13 mouse cellular contexts compared by ENCODE assay signal in the genomic region with DNA sequence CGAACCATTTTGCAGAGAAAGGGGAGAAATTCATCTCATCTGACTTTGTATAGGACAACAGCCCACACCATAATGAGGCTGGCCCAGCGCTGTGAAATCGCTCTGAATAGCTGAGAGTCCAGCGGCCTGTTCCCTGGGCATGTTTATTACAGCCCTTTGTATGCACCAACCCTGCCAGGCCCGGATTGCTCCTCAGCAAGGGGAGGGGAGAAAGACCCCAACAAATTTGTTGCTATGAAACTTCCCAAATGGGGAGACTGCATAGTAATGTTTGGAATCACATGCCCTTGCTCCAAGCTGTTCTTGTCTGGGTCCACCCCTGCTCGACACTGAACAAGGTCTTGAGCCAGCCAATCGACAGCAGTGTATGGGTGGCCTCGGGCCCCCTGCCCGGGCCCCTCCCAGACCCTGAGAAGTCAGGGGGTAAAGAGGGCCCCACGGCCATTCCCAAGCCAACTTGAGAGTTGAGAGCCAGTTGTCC.
DNase-seq lines count a peak whose midpoint lies in the region; ATAC-seq lines count a peak whose summit lies in the region.
"Had no signal": no experiment of that assay in that cellular context is flagged by ENCODE, and none has a peak within 500 bp of the region (broad histone marks: within the 10 kb centered on the region; RNA-seq: fewer than 3 reads in every experiment).

No protein-coding gene starts in this region.

- H3K27ac ChIP-seq in forebrain, embryonic 13.5 days: peak overlapping the region; percentile 36; the same call in 1 of the 2 replicates
- H3K27ac ChIP-seq in neural tube, embryonic 15.5 days (replicated peaks): peak overlapping the region; percentile 54
- H3K27ac ChIP-seq: embryonic facial prominence, embryonic 15.5 days; liver, embryonic 13.5 days had no signal

- H3K4me1 ChIP-seq in forebrain, embryonic 13.5 days: peaks cover 18% of the 10 kb centered on the region
- peaks cover 41% of the 10 kb centered on the region for H3K4me1 ChIP-seq in neural tube, embryonic 15.5 days
- H3K4me1 ChIP-seq: liver, embryonic 13.5 days; megakaryocyte, embryonic 14.5 days had no signal

- H3K9ac ChIP-seq in forebrain, embryonic 13.5 days: no peak overlapping the region
- H3K9ac ChIP-seq in neural tube, embryonic 15.5 days (replicated peaks): no peak overlapping the region
- H3K9ac ChIP-seq: embryonic facial prominence, embryonic 15.5 days; liver, embryonic 13.5 days had no signal

- DNase-seq in embryo, embryonic 9.5 days (ENCODE audit: extremely low spot score): peak; percentile 72
- DNase-seq in mesoderm, embryonic 11.5 days (ENCODE audit: low read depth, low spot score): peak; percentile 81
- DNase-seq in right cerebral cortex, adult 2 months (ENCODE audit: low spot score in 2 of 2): no peak
- DNase-seq in frontal cortex, postnatal 25 days (ENCODE audit: low spot score in 2 of 2): no peak
- DNase-seq in adrenal gland, adult 2 months: no peak
- DNase-seq: cerebellum, adult 11 months; kidney, postnatal 10 days; liver, embryonic 13.5 days had no signal

- H3K27me3 ChIP-seq in forebrain, embryonic 13.5 days: peaks cover 7% of the 10 kb centered on the region; the same call in 1 of the 2 replicates
- 0 out of 2 replicates have a peak, but pooled peaks cover 6% of the 10 kb centered on the region for H3K27me3 ChIP-seq in neural tube, embryonic 15.5 days (replicated peaks)
- H3K27me3 ChIP-seq: embryonic facial prominence, embryonic 15.5 days had no signal

- WGBS in forebrain, embryonic 13.5 days: 6% methylated on average over 10 of the region's 10 CpGs
- 15% methylated on average over 10 of the region's 10 CpGs for WGBS in neural tube, embryonic 15.5 days

- no peaks in the 10 kb centered on the region for H3K9me3 ChIP-seq in forebrain, embryonic 13.5 days (replicated peaks)
- H3K9me3 ChIP-seq in neural tube, embryonic 15.5 days (replicated peaks): no peaks in the 10 kb centered on the region
- H3K9me3 ChIP-seq: embryonic facial prominence, embryonic 15.5 days; G1E; liver, embryonic 13.5 days; megakaryocyte, embryonic 14.5 days had no signal

- H3K4me3 ChIP-seq in forebrain, embryonic 13.5 days: no peak overlapping the region
- no peak overlapping the region for H3K4me3 ChIP-seq in neural tube, embryonic 15.5 days (replicated peaks)
- H3K4me3 ChIP-seq: embryonic facial prominence, embryonic 15.5 days; liver, embryonic 13.5 days; megakaryocyte, embryonic 14.5 days had no signal

- ATAC-seq in forebrain, embryonic 13.5 days: peak; percentile 78; the same call in 1 of the 2 replicates
- peak; percentile 86 for ATAC-seq in neural tube, embryonic 15.5 days (ENCODE audit: low FRiP score)

- H3K4me2 ChIP-seq in forebrain, embryonic 13.5 days: 0 out of 2 replicates have a peak overlapping the region, but pooled peaks have one; percentile 29
- H3K4me2 ChIP-seq in neural tube, embryonic 15.5 days: no peak overlapping the region
- H3K4me2 ChIP-seq: embryonic facial prominence, embryonic 15.5 days; liver, embryonic 13.5 days had no signal

- 0 out of 2 replicates have a peak, but pooled peaks cover 5% of the 10 kb centered on the region for H3K36me3 ChIP-seq in forebrain, embryonic 13.5 days (ENCODE audit: poor library complexity, severe bottlenecking)
- no peaks in the 10 kb centered on the region for H3K36me3 ChIP-seq in neural tube, embryonic 15.5 days
- H3K36me3 ChIP-seq: embryonic facial prominence, embryonic 15.5 days; G1E; liver, embryonic 13.5 days had no signal

Comparison
In these comparisons a context has a peak if more than half of its experiments do, and no peak if none do; other contexts are left out.
1. DNase-seq: peak in embryo, embryonic 9.5 days (single experiment) and mesoderm, embryonic 11.5 days (single experiment); none in right cerebral cortex, adult 2 months (0 of 2), frontal cortex, postnatal 25 days (0 of 2) and adrenal gland, adult 2 months (single experiment).